Mouse (Mus musculus): ENCODE measurements at regions not wholly inside any gene's neighbourhood (a gene's known extent, or its start where the extent isn't known, plus 50 kb on each side); places are given as distances from the start of the nearest gene placed in this dataset.

DNA sequence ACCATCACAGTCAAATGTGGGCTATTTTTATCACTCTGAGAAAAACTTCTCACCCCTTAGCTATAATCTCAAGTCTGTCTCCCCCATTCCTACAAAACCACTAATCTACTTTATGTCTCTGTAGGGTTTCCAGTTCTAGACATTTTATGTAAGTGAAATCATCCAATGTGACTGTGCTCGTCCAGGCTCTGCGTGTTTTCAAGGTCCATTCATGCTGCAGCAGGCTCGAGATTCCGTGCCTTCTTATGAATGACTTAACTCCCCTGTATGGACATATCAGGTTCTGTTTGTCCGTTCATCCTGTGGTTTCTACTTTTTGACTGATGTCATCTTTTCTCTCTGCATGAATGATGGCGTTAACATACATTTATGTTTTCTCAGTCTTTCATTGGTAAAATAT lies 357.6 kb downstream of the 1500009L16Rik start:
- TF ChIP-seq CTCF (IDR thresholded peaks at IDR 0.05; ENCODE audit: low read depth) (no peak), EP300 (optimal IDR thresholded peaks at IDR 0.05) (no peak)
